8 mouse cellular contexts compared by ENCODE assay signal in genomic region chr10:115478441-115479141, GRCm38 (mm10).
A peak's percentile ranks its signal among the peaks of the same experiment; 100 is the strongest.
DNase-seq lines count a peak whose midpoint lies in the region; ATAC-seq lines count a peak whose summit lies in the region.

No protein-coding gene starts in this region.

- no peaks in the 10 kb centered on the region for H3K9me3 ChIP-seq in forebrain, embryonic 13.5 days (replicated peaks)
- no peaks in the 10 kb centered on the region for H3K9me3 ChIP-seq in liver, embryonic 11.5 days (ENCODE audit: control insufficient read depth, low read length)

- peak; percentile 37 for DNase-seq in embryo, embryonic 10 days (ENCODE audit: low spot score)
- no peak for DNase-seq in embryo, embryonic 9.5 days (ENCODE audit: extremely low spot score)
- DNase-seq in MN1 (ENCODE audit: low spot score), result peak; percentile 64
- no peak for DNase-seq in liver, embryonic 11.5 days (ENCODE audit: low spot score)
- DNase-seq in retina, postnatal 1 day, result peak; percentile 73
- no peak for DNase-seq in spleen, postnatal 36 days (ENCODE audit: low spot score in 2 of 2)
- DNase-seq in left cerebral cortex, postnatal 10 days (ENCODE audit: extremely low spot score in 1 of 2, low spot score in 2 of 2), result no peak

- no peaks in the 10 kb centered on the region for H3K36me3 ChIP-seq in forebrain, embryonic 13.5 days (ENCODE audit: poor library complexity, severe bottlenecking)
- no peaks in the 10 kb centered on the region for H3K36me3 ChIP-seq in liver, embryonic 11.5 days (ENCODE audit: control insufficient read depth, insufficient read depth, low read length)

- H3K4me3 ChIP-seq in forebrain, embryonic 13.5 days, result no peak overlapping the region
- H3K4me3 ChIP-seq in liver, embryonic 11.5 days (ENCODE audit: low read depth, low read length), result no peak overlapping the region

- H3K27ac ChIP-seq in forebrain, embryonic 13.5 days, result no peak overlapping the region
- H3K27ac ChIP-seq in liver, embryonic 11.5 days (ENCODE audit: low read depth, low read length), result no peak overlapping the region

- WGBS in forebrain, embryonic 13.5 days, result 13% methylated on average over 20 of the region's 20 CpGs
- WGBS in liver, embryonic 11.5 days, result 34% methylated on average over 20 of the region's 20 CpGs

- no peak overlapping the region for H3K9ac ChIP-seq in forebrain, embryonic 13.5 days
- no peak overlapping the region for H3K9ac ChIP-seq in liver, embryonic 11.5 days (ENCODE audit: low read depth, low read length)

- H3K4me1 ChIP-seq in forebrain, embryonic 13.5 days, result peaks cover 8% of the 10 kb centered on the region
- peaks cover 3% of the 10 kb centered on the region; the same call in 1 of the 2 replicates for H3K4me1 ChIP-seq in liver, embryonic 11.5 days (replicated peaks; ENCODE audit: control insufficient read depth, insufficient read depth, low read length)

- intact Hi-C loops in left cerebral cortex, postnatal 10 days (cut with DNase I), result no loop called here

- ATAC-seq in forebrain, embryonic 13.5 days, result peak; percentile 61
- no peak for ATAC-seq in liver, embryonic 11.5 days (replicated peaks; ENCODE audit: low FRiP score)

- peaks cover 74% of the 10 kb centered on the region for H3K27me3 ChIP-seq in forebrain, embryonic 13.5 days
- no peaks in the 10 kb centered on the region for H3K27me3 ChIP-seq in liver, embryonic 11.5 days (replicated peaks; ENCODE audit: control insufficient read depth, insufficient read depth, low read length)

- H3K4me2 ChIP-seq in forebrain, embryonic 13.5 days, result peak overlapping the region; percentile 40
- peak overlapping the region; percentile 34 for H3K4me2 ChIP-seq in liver, embryonic 11.5 days

Comparison
In these comparisons a context has a peak if more than half of its experiments do, and no peak if none do; other contexts are left out.
1. DNase-seq: peak in embryo, embryonic 10 days (single experiment), MN1 (single experiment) and retina, postnatal 1 day (single experiment); none in embryo, embryonic 9.5 days (single experiment), liver, embryonic 11.5 days (single experiment), spleen, postnatal 36 days (0 of 2) and left cerebral cortex, postnatal 10 days (0 of 2).